In the genomic region with DNA sequence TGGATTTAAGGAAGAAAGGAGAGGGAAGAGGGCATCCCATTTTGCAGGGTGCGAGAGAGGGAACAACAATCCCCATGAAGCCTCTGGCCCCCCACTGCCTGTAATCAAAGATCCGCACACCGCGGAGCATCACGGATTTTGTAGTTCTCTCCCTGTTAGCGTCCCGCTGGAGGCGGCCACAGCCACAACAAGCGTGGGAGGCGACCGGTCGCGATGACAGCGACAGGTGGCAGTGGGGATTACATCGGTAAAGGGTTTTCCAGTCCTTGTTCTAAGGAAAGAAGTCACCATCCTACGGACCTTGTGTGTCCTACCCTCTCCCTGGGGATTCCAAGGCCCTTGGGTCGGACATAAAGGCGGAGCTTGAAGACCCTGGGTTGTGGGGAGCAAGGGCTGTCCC, we compare ENCODE assay signal across 9 mouse cellular contexts. TPM values are rescaled to one million over a fixed set of nuclear protein-coding genes. Genes with fewer than 3 reads are reported as not detected.
DNase-seq lines count a peak whose midpoint lies in the region; ATAC-seq lines count a peak whose summit lies in the region.
"Had no signal": no experiment of that assay in that cellular context is flagged by ENCODE, and none has a peak within 500 bp of the region (broad histone marks: within the 10 kb centered on the region; RNA-seq: fewer than 3 reads in every experiment).

No protein-coding gene starts in this region.

- peaks cover 23% of the 10 kb centered on the region for H3K9me3 ChIP-seq in megakaryocyte, embryonic 14.5 days
- H3K9me3 ChIP-seq in lung, embryonic 16.5 days (ENCODE audit: control insufficient read depth, low read length): no peaks in the 10 kb centered on the region

- ATAC-seq in megakaryocyte, adult 5-6 weeks (ENCODE audit: poor library complexity, severe bottlenecking): no peak
- ATAC-seq in lung, embryonic 16.5 days (ENCODE audit: low read depth): no peak
- ATAC-seq in granulocyte monocyte progenitor cell, adult 5-6 weeks (replicated peaks; ENCODE audit: poor library complexity, severe bottlenecking): no peak

- peak overlapping the region; percentile 45 for H3K9ac ChIP-seq in lung, embryonic 16.5 days (ENCODE audit: low read length)
- H3K9ac ChIP-seq: liver, embryonic 14.5 days had no signal

- H3K4me3 ChIP-seq in megakaryocyte, embryonic 14.5 days (replicated peaks): peak overlapping the region; percentile 71
- H3K4me3 ChIP-seq in lung, embryonic 16.5 days (ENCODE audit: low read length): peak overlapping the region; percentile 38

- peaks cover 85% of the 10 kb centered on the region for H3K27me3 ChIP-seq in megakaryocyte, embryonic 14.5 days (replicated peaks)
- H3K27me3 ChIP-seq in lung, embryonic 16.5 days (ENCODE audit: control insufficient read depth, insufficient read depth, low read depth, low read length): peaks cover 47% of the 10 kb centered on the region

- 1% methylated on average over 18 of the region's 18 CpGs for WGBS in lung, embryonic 16.5 days

- peaks cover 6% of the 10 kb centered on the region for H3K36me3 ChIP-seq in megakaryocyte, embryonic 14.5 days (replicated peaks; ENCODE audit: low read length)
- no peaks in the 10 kb centered on the region for H3K36me3 ChIP-seq in lung, embryonic 16.5 days (ENCODE audit: control insufficient read depth, insufficient read depth, low read length)

- peak overlapping the region; percentile 49 for H3K4me2 ChIP-seq in lung, embryonic 16.5 days (ENCODE audit: low read depth, low read length)

- DNase-seq in cerebellum, adult 9-11 months: peak; percentile 92
- DNase-seq in frontal cortex, postnatal 25 days (ENCODE audit: low spot score in 2 of 2): peak; percentile 52 to 68
- DNase-seq in layer of hippocampus, adult 8-10 months (ENCODE audit: low spot score in 2 of 2): peak; percentile 83 to 86
- peak; percentile 82 to 86 for DNase-seq in right cerebral cortex, adult 2 months (ENCODE audit: low spot score in 2 of 2)

- H3K27ac ChIP-seq in lung, embryonic 16.5 days (ENCODE audit: low read length): no peak overlapping the region
- H3K27ac ChIP-seq: liver, embryonic 14.5 days had no signal

- peaks cover 66% of the 10 kb centered on the region for H3K4me1 ChIP-seq in megakaryocyte, embryonic 14.5 days
- peaks cover 28% of the 10 kb centered on the region for H3K4me1 ChIP-seq in lung, embryonic 16.5 days (replicated peaks; ENCODE audit: control insufficient read depth, insufficient read depth, low read length)

RNA-seq across cellular contexts. Expression of a gene that starts 3.5 kb away (rescaled TPM):
- polyA plus RNA-seq in megakaryocyte, embryonic 14.5 days (2012; ENCODE audit: insufficient read depth, low replicate concordance): 1.8 and 4.0 TPM in 2 replicates
- 0.41 and 0.67 TPM in 2 replicates for total RNA-seq in megakaryocyte, adult 5-6 weeks (2015)
- total RNA-seq in megakaryocyte, adult 5-6 weeks (2017): not detected in 2 replicates
- total RNA-seq in layer of hippocampus, adult 8-10 months (2022): 100 to 1,000 TPM; 133 to 157 (median 145) TPM
- polyA plus RNA-seq in lung, embryonic 16.5 days (2015; fragmentation: Nextera tagmentation; extraction: Ambion mirVana): 1.5 and 2.1 TPM in 2 replicates
- total RNA-seq in granulocyte monocyte progenitor cell, adult 5-6 weeks (2014; fragmentation: Nextera tagmentation): 0.36 and 0.92 TPM in 2 replicates
- total RNA-seq in granulocyte monocyte progenitor cell, adult 5-6 weeks (2017): 0.05 TPM in 1 of 2 replicates, not detected in the other

RNA-seq across cellular contexts. Expression of a gene that starts 14.8 kb away (rescaled TPM):
- polyA plus RNA-seq in megakaryocyte, embryonic 14.5 days (2012; ENCODE audit: insufficient read depth, low replicate concordance): 2.4 and 14.1 TPM in 2 replicates
- total RNA-seq in megakaryocyte, adult 5-6 weeks (2015): 473 and 485 TPM in 2 replicates
- total RNA-seq in megakaryocyte, adult 5-6 weeks (2017): 207 and 235 TPM in 2 replicates
- under 1 TPM in 1 of 4 experiments, not detected in 3; 0.65 TPM for total RNA-seq in layer of hippocampus, adult 8-10 months (2022)
- polyA plus RNA-seq in lung, embryonic 16.5 days (2015; fragmentation: Nextera tagmentation; extraction: Ambion mirVana): 93.0 and 140 TPM in 2 replicates
- total RNA-seq in granulocyte monocyte progenitor cell, adult 5-6 weeks (2014; fragmentation: Nextera tagmentation): 258 and 328 TPM in 2 replicates
- 107 and 112 TPM in 2 replicates for total RNA-seq in granulocyte monocyte progenitor cell, adult 5-6 weeks (2017)

RNA-seq across cellular contexts. Expression of a gene that starts 33.2 kb away (rescaled TPM):
- polyA plus RNA-seq in megakaryocyte, embryonic 14.5 days (2012; ENCODE audit: insufficient read depth, low replicate concordance): 269 and 455 TPM in 2 replicates
- total RNA-seq in megakaryocyte, adult 5-6 weeks (2015): 47.4 and 51.5 TPM in 2 replicates
- 50.7 and 70.7 TPM in 2 replicates for total RNA-seq in megakaryocyte, adult 5-6 weeks (2017)
- 10 to 100 TPM; 57.2 to 67.9 (median 61.1) TPM for total RNA-seq in layer of hippocampus, adult 8-10 months (2022)
- 86.2 and 87.0 TPM in 2 replicates for polyA plus RNA-seq in lung, embryonic 16.5 days (2015; fragmentation: Nextera tagmentation; extraction: Ambion mirVana)
- 56.8 and 63.3 TPM in 2 replicates for total RNA-seq in granulocyte monocyte progenitor cell, adult 5-6 weeks (2014; fragmentation: Nextera tagmentation)
- 21.5 and 34.6 TPM in 2 replicates for total RNA-seq in granulocyte monocyte progenitor cell, adult 5-6 weeks (2017)

RNA-seq across cellular contexts. Expression of a gene that starts 38.3 kb away (rescaled TPM):
- polyA plus RNA-seq in megakaryocyte, embryonic 14.5 days (2012; ENCODE audit: insufficient read depth, low replicate concordance): 61.8 and 199 TPM in 2 replicates
- total RNA-seq in megakaryocyte, adult 5-6 weeks (2015): 36.1 and 44.3 TPM in 2 replicates
- total RNA-seq in megakaryocyte, adult 5-6 weeks (2017): 39.4 and 48.4 TPM in 2 replicates
- total RNA-seq in layer of hippocampus, adult 8-10 months (2022): 10 to 100 TPM in 2 of 4 experiments, 1 to 10 TPM in 2; 8.2 to 11.5 (median 10.2) TPM
- polyA plus RNA-seq in lung, embryonic 16.5 days (2015; fragmentation: Nextera tagmentation; extraction: Ambion mirVana): 100 and 109 TPM in 2 replicates
- 102 and 131 TPM in 2 replicates for total RNA-seq in granulocyte monocyte progenitor cell, adult 5-6 weeks (2014; fragmentation: Nextera tagmentation)
- total RNA-seq in granulocyte monocyte progenitor cell, adult 5-6 weeks (2017): 63.4 and 70.2 TPM in 2 replicates

RNA-seq across cellular contexts. Expression of a gene that starts 55.1 kb away (rescaled TPM):
- 0.64 and 1.2 TPM in 2 replicates for polyA plus RNA-seq in megakaryocyte, embryonic 14.5 days (2012; ENCODE audit: insufficient read depth, low replicate concordance)
- total RNA-seq in megakaryocyte, adult 5-6 weeks (2015): 3.2 and 3.8 TPM in 2 replicates
- total RNA-seq in megakaryocyte, adult 5-6 weeks (2017): 4.1 and 6.4 TPM in 2 replicates
- total RNA-seq in layer of hippocampus, adult 8-10 months (2022): under 1 TPM in 1 of 4 experiments, not detected in 3; 0.16 TPM
- polyA plus RNA-seq in lung, embryonic 16.5 days (2015; fragmentation: Nextera tagmentation; extraction: Ambion mirVana): 0.33 and 1.1 TPM in 2 replicates
- 0.38 TPM in 1 of 2 replicates, not detected in the other for total RNA-seq in granulocyte monocyte progenitor cell, adult 5-6 weeks (2014; fragmentation: Nextera tagmentation)
- not detected in 2 replicates for total RNA-seq in granulocyte monocyte progenitor cell, adult 5-6 weeks (2017)

Comparison
In these comparisons a context has a peak if more than half of its experiments do, and no peak if none do; other contexts are left out.
1. RNA of a gene that starts 3.5 kb away (total RNA-seq): 133 to 157 TPM in layer of hippocampus, adult 8-10 months; 0.05 to 0.92 TPM in granulocyte monocyte progenitor cell, adult 5-6 weeks and 0.41 to 0.67 TPM in megakaryocyte, adult 5-6 weeks; every median in the first group is over 10 times any median in the second.
2. RNA of a gene that starts 14.8 kb away (total RNA-seq): 207 to 485 TPM in megakaryocyte, adult 5-6 weeks and 107 to 328 TPM in granulocyte monocyte progenitor cell, adult 5-6 weeks; 0.65 TPM in layer of hippocampus, adult 8-10 months; every median in the first group is over 10 times any median in the second.
3. Peak in every context shown above with its lines, with median percentiles within 50 percentile points of each other: DNase-seq.